Mouse (Mus musculus) C2C12 (cell line): Measurements from ENCODE around the gene Angptl6. TPM values are rescaled to one million over a fixed set of nuclear protein-coding genes. Genes with fewer than 3 reads are reported as not detected.
"Not testable (repeated sequence)": the region's sequence is repeated elsewhere in the genome, so short reads cannot be mapped to it uniquely, and the experiment has no call there.

ENCODE experiments used
- H3K27me3 ChIP-seq: one replicate; pipeline ENCODE4 v1.6.1; 2011; ENCODE audit not compliant: control insufficient read depth, insufficient read depth, insufficient read length
- H3K36me3 ChIP-seq: one replicate; pipeline ENCODE4 v1.6.1; 2011; ENCODE audit not compliant: control insufficient read depth, insufficient read depth
- H3K4me3 ChIP-seq: one replicate; pipeline ENCODE4 v1.5.1; 2011; ENCODE audit warnings: mild to moderate bottlenecking, control low read depth; ENCODE audit not compliant: poor library complexity, insufficient read depth, severe bottlenecking
- H3K79me2 ChIP-seq: one replicate; pipeline ENCODE4 v1.6.1; 2011; ENCODE audit not compliant: control insufficient read depth, insufficient read depth
- H3K79me3 ChIP-seq: one replicate; pipeline ENCODE4 v1.6.1; 2011; ENCODE audit warnings: low read depth, control low read depth
- H3ac ChIP-seq: one replicate; pipeline ENCODE3; 2011; ENCODE audit warnings: low read depth; ENCODE audit not compliant: control insufficient read depth, insufficient read length
- CEBPB ChIP-seq: IDR thresholded peaks from one replicate; pipeline ENCODE4 v1.6.1; 2011; ENCODE audit warnings: low read depth, mild to moderate bottlenecking, control low read depth, moderate library complexity
- CTCF ChIP-seq: IDR thresholded peaks from one replicate; pipeline ENCODE4 v1.5.1; 2011; ENCODE audit not compliant: control insufficient read depth, insufficient read depth, insufficient read length
- FOSL1 ChIP-seq: IDR thresholded peaks from one replicate; pipeline ENCODE4 v1.8.0; 2011; ENCODE audit warnings: mild to moderate bottlenecking, low read length; ENCODE audit not compliant: poor library complexity, insufficient read depth, severe bottlenecking
- MAX ChIP-seq: IDR thresholded peaks from one replicate; pipeline ENCODE4 v1.6.1; 2011; ENCODE audit warnings: mild to moderate bottlenecking, control low read depth
- MYOD1 ChIP-seq: IDR thresholded peaks from one replicate; pipeline ENCODE4 v1.6.1; 2011; ENCODE audit warnings: low read depth; ENCODE audit not compliant: control insufficient read depth, insufficient read length
- MYOG ChIP-seq: IDR thresholded peaks from one replicate; pipeline ENCODE4 v1.6.1; 2011; ENCODE audit not compliant: control insufficient read depth, insufficient read length; ENCODE audit errors: extremely low read depth
- USF1 ChIP-seq: IDR thresholded peaks from one replicate; pipeline ENCODE4 v1.6.1; 2011; ENCODE audit warnings: low read depth, mild to moderate bottlenecking, control low read depth, moderate library complexity
- polyA plus RNA-seq: library from polyadenylated mRNA; unstranded; fragments of >200 nt; fragmentation: generic; extraction: Trizol; gene quantifications from one replicate; pipeline ENCODE4 v1.2.1, GENCODE M21; 2012; ENCODE audit warnings: missing spikeins

Angptl6 gene
- polyA plus RNA-seq, 1 experiment = 0.92 TPM

DNA sequence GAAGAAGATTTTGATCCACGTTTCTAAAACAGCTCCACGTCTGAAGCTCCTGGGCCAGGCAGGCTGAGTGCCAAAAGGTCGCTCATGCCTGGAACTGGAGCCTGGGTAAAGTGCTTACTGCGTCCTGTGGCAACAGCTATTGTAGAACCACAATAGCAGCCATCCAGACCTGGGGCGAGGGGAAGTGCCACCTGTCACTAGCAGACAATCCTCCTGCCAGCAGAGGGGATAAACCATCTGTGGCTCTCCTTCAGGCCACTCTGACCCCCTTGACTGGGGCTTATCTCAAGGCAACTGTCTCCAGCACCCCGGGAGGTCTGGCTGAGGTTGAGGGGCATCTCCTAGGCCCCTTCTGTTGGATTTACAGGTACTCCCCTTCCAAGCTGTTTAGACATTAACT lies 40.6 kb downstream of the Angptl6 start:
- no peak for TF ChIP-seq MYOG
- no peak for TF ChIP-seq USF1
- no peak for TF ChIP-seq CTCF
- no peak for TF ChIP-seq MYOD1
- TF ChIP-seq FOSL1 = no peak
- no peak for TF ChIP-seq CEBPB
- no peak for TF ChIP-seq MAX
- no peak overlapping the region for H3ac ChIP-seq
- H3K79me3 ChIP-seq = no peaks in the 10 kb centered on the region
- H3K27me3 ChIP-seq = peaks cover 3% of the 10 kb centered on the region
- H3K79me2 ChIP-seq = no peaks in the 10 kb centered on the region
- H3K36me3 ChIP-seq = no peaks in the 10 kb centered on the region
- H3K4me3 ChIP-seq = no peak overlapping the region

DNA sequence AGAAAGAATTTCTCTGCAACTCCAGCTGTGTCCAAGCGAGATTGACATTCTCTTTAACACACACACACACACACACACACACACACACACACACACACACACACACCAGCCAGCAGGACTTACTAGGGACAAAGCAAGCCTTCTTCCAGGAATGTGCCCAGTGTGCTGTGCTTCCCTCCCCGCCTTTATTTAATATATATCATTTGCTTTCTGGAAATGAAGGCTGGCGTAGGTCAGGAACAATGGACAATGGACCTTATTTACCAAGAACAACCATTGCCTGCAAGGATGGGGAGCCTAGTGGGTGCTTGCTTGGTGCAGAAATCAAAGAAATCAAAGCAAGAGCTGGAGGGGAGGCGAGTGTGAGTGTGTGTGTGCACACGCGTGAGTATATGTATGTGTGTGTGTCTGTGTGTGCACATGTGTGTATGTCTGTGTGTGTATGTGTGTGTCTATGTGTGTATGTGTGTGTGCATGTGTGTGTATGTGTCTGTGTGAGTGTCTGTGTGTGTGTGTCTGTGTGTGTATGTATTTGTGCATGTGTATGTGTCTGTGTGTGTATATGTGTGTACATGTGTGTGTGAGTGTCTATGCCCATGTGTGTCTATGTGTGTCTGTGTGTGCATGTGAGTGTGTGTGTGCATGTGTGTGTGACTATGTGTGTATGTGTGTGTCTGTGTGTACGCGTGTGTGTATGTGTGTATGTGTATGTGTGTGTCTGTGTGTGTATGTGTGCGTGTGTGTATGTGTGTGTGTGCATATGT lies 42.2 kb downstream of the Angptl6 start:
- H3K79me2 ChIP-seq = no peaks in the 10 kb centered on the region
- peaks cover 19% of the 10 kb centered on the region for H3K27me3 ChIP-seq
- no peaks in the 10 kb centered on the region for H3K36me3 ChIP-seq
- H3K79me3 ChIP-seq = no peaks in the 10 kb centered on the region
- H3ac ChIP-seq = no peak overlapping the region
- no peak for TF ChIP-seq CEBPB
- TF ChIP-seq MAX = no peak
- no peak for TF ChIP-seq CTCF
- TF ChIP-seq MYOD1 = no peak
- TF ChIP-seq USF1 = no peak
- TF ChIP-seq MYOG = no peak
- TF ChIP-seq FOSL1 = no peak
- H3K4me3 ChIP-seq = no peak overlapping the region

DNA sequence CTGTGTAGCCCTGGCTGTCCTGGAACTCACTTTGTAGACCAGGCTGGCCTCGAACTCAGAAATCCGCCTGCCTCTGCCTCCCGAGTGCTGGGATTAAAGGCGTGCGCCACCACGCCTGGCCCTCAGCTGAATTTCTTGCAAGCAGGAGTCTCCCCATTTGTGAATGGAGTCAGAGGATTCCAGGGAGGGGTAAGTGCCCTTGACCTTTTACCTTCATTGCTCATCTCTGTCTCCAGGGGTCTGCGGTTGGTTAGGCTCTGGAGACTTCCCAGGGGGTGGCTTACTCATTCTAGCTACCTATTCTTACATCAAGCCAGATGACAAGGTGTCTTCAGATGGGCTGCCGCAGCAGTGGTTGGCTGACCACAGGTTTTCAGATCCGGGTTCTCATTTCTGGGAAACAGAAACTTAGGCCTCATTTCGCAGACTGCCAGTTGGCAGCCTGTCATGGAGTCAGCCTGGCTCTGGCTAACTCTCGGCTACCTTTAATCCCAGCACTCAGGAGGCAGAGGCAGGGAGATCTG lies 44.0 kb downstream of the Angptl6 start:
- not testable (repeated sequence) for H3ac ChIP-seq, H3K4me3 ChIP-seq, H3K79me2 ChIP-seq, H3K79me3 ChIP-seq, H3K36me3 ChIP-seq
- H3K27me3 ChIP-seq = peaks cover 16% of the 10 kb centered on the region

DNA sequence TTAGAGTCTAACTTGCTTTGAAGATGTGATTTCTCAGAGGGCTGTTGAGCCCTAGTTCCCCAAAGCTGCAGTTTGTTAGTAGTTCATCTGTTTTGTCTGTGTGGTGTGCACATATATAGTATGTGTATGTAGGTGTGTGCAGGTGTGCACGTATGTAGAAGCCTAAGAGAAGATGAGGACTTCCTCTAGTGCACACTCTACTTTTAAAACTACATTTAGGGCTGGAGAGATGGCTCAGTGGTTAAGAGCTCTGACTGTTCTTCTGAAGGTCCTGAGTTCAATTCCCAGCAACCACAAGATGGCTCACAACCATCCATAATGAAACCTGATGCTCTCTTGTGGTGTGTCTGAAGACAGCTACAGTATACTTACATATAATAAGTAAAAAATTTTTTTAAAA lies 44.6 kb downstream of the Angptl6 start:
- Histone ChIP-seq H3K79me3 (no peaks in the 10 kb centered on the region), H3K79me2 (no peaks in the 10 kb centered on the region), H3K4me3 (no peak overlapping the region), H3ac (no peak overlapping the region), H3K27me3 (peaks cover 16% of the 10 kb centered on the region), H3K36me3 (no peaks in the 10 kb centered on the region)
- TF ChIP-seq CTCF (no peak), MAX (no peak), MYOG (no peak), CEBPB (no peak), FOSL1 (no peak), USF1 (no peak), MYOD1 (no peak)

DNA sequence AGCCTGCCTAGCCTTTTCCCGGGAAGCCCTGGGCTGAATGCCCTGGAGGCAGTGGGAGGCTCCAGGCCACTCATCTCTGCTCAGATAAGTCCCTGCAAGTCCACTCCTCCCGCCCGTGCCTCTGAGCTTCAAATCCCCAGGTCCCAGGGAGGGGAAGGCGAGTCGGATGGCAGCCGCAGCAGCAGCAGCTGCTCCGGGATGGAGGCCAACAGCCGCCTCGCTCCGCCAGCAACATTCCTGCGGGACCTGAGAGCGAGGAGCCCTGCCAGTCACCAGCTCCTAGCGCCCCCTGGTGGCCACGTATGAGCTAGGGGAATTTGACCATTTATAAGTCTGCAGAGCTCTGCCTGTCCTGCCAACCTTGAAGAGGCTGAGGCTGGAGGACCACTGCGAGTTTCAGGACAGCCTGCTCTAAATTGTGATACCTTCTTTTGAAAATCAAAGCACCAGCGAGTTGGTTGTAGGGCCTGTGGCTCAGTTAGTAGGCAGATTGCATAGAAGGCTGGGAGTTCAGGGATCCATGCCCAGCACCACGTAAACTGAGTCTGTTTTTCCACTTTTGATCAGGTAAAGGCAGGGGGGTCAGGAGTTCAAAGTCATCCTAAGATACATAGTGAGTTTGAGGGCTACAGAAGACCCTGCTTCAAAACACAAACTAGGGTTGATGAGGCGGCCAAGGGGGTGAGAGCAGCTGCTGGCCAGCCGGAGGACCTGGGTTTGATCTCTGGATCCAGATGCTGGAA lies 48.5 kb downstream of the Angptl6 start:
- TF ChIP-seq CTCF (peak; percentile 84), MYOD1 (peak; percentile 80), USF1 (no peak), MAX (peak; percentile 73), FOSL1 (no peak), MYOG (no peak), CEBPB (no peak)
- Histone ChIP-seq H3K79me2 (no peaks in the 10 kb centered on the region), H3ac (no peak overlapping the region), H3K4me3 (no peak overlapping the region), H3K27me3 (peaks cover 16% of the 10 kb centered on the region), H3K79me3 (no peaks in the 10 kb centered on the region), H3K36me3 (no peaks in the 10 kb centered on the region)

DNA sequence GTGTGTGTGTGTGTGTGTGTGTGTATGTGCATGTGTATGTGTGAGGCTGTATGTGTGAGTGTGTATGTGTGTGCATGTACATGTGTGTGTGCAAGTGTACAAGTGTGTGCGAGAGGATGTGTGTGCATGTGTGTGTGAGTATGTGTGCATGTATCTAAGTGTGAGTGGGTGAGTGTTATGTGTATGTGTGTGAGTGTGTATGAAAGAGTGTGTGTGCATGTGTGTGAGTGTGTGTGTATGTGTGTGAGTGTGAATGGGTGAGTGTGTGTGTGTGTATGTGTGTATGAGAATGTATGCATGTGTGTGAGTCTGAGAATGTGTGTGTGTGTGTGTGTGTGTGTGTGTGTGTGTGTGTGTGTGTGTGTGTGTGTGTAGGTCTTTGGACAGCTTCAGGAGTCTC lies 51.4 kb downstream of the Angptl6 start:
- no peaks in the 10 kb centered on the region for H3K79me2 ChIP-seq
- TF ChIP-seq MAX (no peak), CEBPB (no peak), USF1 (no peak), CTCF (no peak), MYOG (no peak), MYOD1 (no peak), FOSL1 (no peak)

More for the DNA sequence above, 51.4 kb downstream of the Angptl6 start:
- Histone ChIP-seq H3K4me3 (no peak overlapping the region), H3K27me3 (peaks cover 8% of the 10 kb centered on the region), H3K36me3 (no peaks in the 10 kb centered on the region), H3ac (no peak overlapping the region), H3K79me3 (no peaks in the 10 kb centered on the region)
